Mouse (Mus musculus) ES-Bruce4 (cell line): ENCODE measurements around the gene Odf4. TPM values are rescaled to one million over a fixed set of nuclear protein-coding genes. Genes with fewer than 3 reads are reported as not detected.
"Not testable (repeated sequence)": the region's sequence is repeated elsewhere in the genome, so short reads cannot be mapped to it uniquely, and the experiment has no call there.

Source experiments
- H3K27ac ChIP-seq: 2 replicates; pipeline ENCODE4 v1.5.1; 2012; ENCODE audit warnings: low read length, inconsistent platforms; ENCODE audit not compliant: insufficient read depth
- H3K27me3 ChIP-seq: 2 replicates; pipeline ENCODE4 v1.6.1; 2012; ENCODE audit warnings: mild to moderate bottlenecking, low read length, inconsistent platforms; ENCODE audit not compliant: control insufficient read depth, poor library complexity, insufficient read depth, severe bottlenecking
- H3K36me3 ChIP-seq: 2 replicates; pipeline ENCODE4 v1.6.1; 2012; ENCODE audit warnings: inconsistent platforms, mild to moderate bottlenecking, low read length, moderate library complexity; ENCODE audit not compliant: control insufficient read depth, poor library complexity, insufficient read depth, severe bottlenecking
- H3K4me1 ChIP-seq: one replicate; pipeline ENCODE4 v1.8.1; 2011; ENCODE audit warnings: low read length; ENCODE audit not compliant: control insufficient read depth, insufficient read depth
- H3K4me3 ChIP-seq: 2 replicates; pipeline ENCODE4 v1.5.1; 2011; ENCODE audit warnings: low read depth, mild to moderate bottlenecking, low read length
- H3K9ac ChIP-seq: 2 replicates; pipeline ENCODE4 v1.6.1; 2012; ENCODE audit warnings: low read depth, mild to moderate bottlenecking, inconsistent platforms; ENCODE audit not compliant: poor library complexity, severe bottlenecking
- H3K9me3 ChIP-seq: replicated peaks from 2 replicates; pipeline ENCODE4 v1.6.1; 2012; ENCODE audit warnings: mild to moderate bottlenecking, low read length, inconsistent platforms; ENCODE audit not compliant: control insufficient read depth, poor library complexity, insufficient read depth, severe bottlenecking
- CTCF ChIP-seq: IDR thresholded peaks from one replicate; pipeline ENCODE4 v1.8.1; 2011; ENCODE audit warnings: low read depth, low read length
- EP300 ChIP-seq: IDR thresholded peaks from 2 replicates; pipeline ENCODE4 v1.6.1; 2011; ENCODE audit warnings: low read depth, low read length; ENCODE audit not compliant: insufficient read depth
- POLR2A ChIP-seq: IDR thresholded peaks from one replicate; pipeline ENCODE4 v1.8.1; 2011; ENCODE audit warnings: low read length; ENCODE audit not compliant: insufficient read depth
- polyA plus RNA-seq: library from polyadenylated mRNA; stranded (reverse); fragments of >200 nt; gene quantifications from 2 replicates; pipeline ENCODE4 v1.2.4, GENCODE M21; 2011; ENCODE audit warnings: low read depth; ENCODE audit not compliant: missing spikeins, insufficient read depth, insufficient read length

Odf4 gene
- not detected in 2 replicates for polyA plus RNA-seq

GRCm38 (mm10) chr11:68926981-68927380 is at the start of gene Odf4:
Gene Odf4 (minus strand): TSS chr11:68927081.
- H3K9ac ChIP-seq = no peak within 1 kb of the TSS
- no peaks in the 10 kb centered on the region for H3K36me3 ChIP-seq
- no peaks in the 10 kb centered on the region for H3K9me3 ChIP-seq
- no peaks in the 10 kb centered on the region for H3K4me1 ChIP-seq
- no peaks in the 10 kb centered on the region for H3K27me3 ChIP-seq
- no peak within 1 kb of the TSS for H3K4me3 ChIP-seq
- TF ChIP-seq POLR2A (no peak), EP300 (no peak), CTCF (no peak)
- H3K27ac ChIP-seq = no peak within 1 kb of the TSS

- Histone ChIP-seq H3K36me3 (no peaks in the 10 kb centered on the region), H3K27me3 (no peaks in the 10 kb centered on the region), H3K27ac (no peak overlapping the region), H3K4me3 (no peak overlapping the region), H3K9me3 (no peaks in the 10 kb centered on the region), H3K4me1 (no peaks in the 10 kb centered on the region), H3K9ac (no peak overlapping the region)
- TF ChIP-seq POLR2A (no peak), CTCF (no peak), EP300 (no peak)
Observed at GRCm38 (mm10) chr11:68975601-68976000, 48.7 kb upstream of the Odf4 start.

- H3K27ac ChIP-seq = peak within 1 kb of the TSS; percentile 16; the same call in 1 of the 2 replicates
- H3K4me1 ChIP-seq = no peaks in the 10 kb centered on the region
- TF ChIP-seq POLR2A (no peak), CTCF (no peak), EP300 (no peak)
- no peaks in the 10 kb centered on the region; the same call in 1 of the 2 replicates for H3K36me3 ChIP-seq
- no peaks in the 10 kb centered on the region for H3K27me3 ChIP-seq
- H3K9ac ChIP-seq = peak within 1 kb of the TSS; percentile 71
- H3K9me3 ChIP-seq = no peaks in the 10 kb centered on the region
- H3K4me3 ChIP-seq = peak within 1 kb of the TSS; percentile 55
Observed at GRCm38 (mm10) chr11:68975085-68975484, 48.2 kb upstream of the Odf4 start, which contains the start of gene Rangrf. Gene Rangrf (minus strand): TSS chr11:68975185.

GRCm38 (mm10) chr11:68974059-68974450 is 47.2 kb upstream of the Odf4 start:
- H3K9ac ChIP-seq = peak overlapping the region; percentile 71
- no peaks in the 10 kb centered on the region for H3K27me3 ChIP-seq
- H3K27ac ChIP-seq = peak overlapping the region; percentile 16; the same call in 1 of the 2 replicates
- H3K4me3 ChIP-seq = peak overlapping the region; percentile 55
- no peaks in the 10 kb centered on the region for H3K4me1 ChIP-seq
- H3K9me3 ChIP-seq = no peaks in the 10 kb centered on the region
- peaks cover 4% of the 10 kb centered on the region; the same call in 1 of the 2 replicates for H3K36me3 ChIP-seq
- TF ChIP-seq CTCF = no peak
- no peak for TF ChIP-seq POLR2A
- no peak for TF ChIP-seq EP300

- H3K4me1 ChIP-seq, H3K27me3 ChIP-seq, H3K9me3 ChIP-seq, H3K36me3 ChIP-seq: not testable (repeated sequence)
- H3K4me3 ChIP-seq = peak overlapping the region; percentile 67
- peak overlapping the region; percentile 16; the same call in 1 of the 2 replicates for H3K27ac ChIP-seq
- H3K9ac ChIP-seq = peak overlapping the region; percentile 71
- TF ChIP-seq POLR2A = peak; percentile 42
Observed at GRCm38 (mm10) chr11:68973250-68974058, 46.6 kb upstream of the Odf4 start.

DNA sequence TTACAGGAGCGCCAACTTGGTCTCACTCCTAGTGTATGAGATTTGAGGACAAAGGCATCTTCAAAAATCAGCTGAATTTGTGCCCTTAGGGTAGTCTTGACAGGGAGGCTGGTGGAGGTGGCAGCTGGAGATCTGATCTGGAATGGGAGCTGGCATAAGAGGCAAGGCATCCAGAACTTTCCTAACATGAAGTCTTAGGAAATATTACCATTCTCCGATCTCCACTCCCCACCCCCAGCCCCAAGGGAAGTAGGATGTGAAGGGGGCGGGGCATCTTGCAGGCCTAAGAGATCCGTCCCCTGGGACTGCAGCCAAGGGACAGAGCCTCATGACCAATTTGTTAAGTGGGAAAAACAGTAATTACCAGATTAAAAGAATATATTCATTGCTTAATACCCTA is 43.4 kb upstream of the Odf4 start:
- Histone ChIP-seq H3K36me3 (peaks cover 4% of the 10 kb centered on the region; the same call in 1 of the 2 replicates), H3K27ac (no peak overlapping the region), H3K27me3 (no peaks in the 10 kb centered on the region), H3K9ac (no peak overlapping the region), H3K9me3 (no peaks in the 10 kb centered on the region), H3K4me3 (no peak overlapping the region), H3K4me1 (no peaks in the 10 kb centered on the region)
- TF ChIP-seq CTCF (no peak), POLR2A (no peak), EP300 (no peak)
